Mouse (Mus musculus): ENCODE results near the gene 4921507P07Rik. TPM values are rescaled to one million over a fixed set of nuclear protein-coding genes. Genes with fewer than 3 reads are reported as not detected.
"Not testable (repeated sequence)": the region's sequence is repeated elsewhere in the genome, so short reads cannot be mapped to it uniquely, and the experiment has no call there.

4921507P07Rik gene
- polyA plus RNA-seq (2015; fragmentation: Nextera tagmentation; extraction: Ambion mirVana) = 0.21 and 0.32 TPM in 2 replicates

DNA sequence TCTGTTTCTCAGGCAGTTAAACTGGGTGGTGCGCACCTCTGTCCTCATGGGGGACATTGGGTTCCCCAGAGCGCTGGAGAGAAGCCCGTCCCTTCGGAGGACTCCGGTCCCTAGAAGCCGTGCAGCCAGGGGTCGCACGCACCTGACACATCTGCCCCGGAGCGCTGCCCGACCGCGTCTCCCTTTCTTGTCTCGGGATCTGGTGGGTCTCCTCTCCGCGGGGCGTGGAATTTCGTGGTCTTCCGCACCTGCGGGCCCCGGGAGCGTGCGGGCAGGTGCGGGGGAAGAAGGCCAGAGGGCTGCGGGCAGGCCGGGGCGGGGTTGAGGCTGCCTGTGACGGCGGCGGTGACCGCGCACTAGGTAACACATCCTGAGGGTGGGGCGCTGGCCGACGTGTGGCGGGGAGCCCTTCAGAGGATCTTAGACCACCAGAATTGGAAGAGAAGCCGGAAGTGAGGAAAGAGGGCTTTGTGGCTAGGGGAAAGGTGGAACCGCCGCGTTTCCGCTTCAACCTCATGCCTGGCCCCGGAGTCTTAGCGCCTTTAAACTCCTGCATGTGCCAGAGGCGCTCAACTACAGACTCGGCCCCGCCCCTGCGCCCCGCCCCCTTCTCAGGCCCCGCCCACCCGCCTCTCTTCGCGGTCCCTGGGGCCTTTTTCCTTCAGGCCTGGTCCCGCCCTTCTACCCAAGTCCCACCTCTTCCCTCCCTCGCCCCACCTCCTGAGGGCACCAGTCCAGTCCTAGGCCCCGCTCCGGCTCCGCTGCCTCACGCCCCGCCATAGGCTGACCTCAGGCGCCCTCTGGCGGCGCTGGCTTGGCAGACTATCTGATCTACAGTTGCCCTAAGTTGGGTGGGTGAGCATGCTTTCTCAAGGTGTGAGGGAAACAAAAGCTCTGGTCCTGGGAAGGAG lies at the start of gene 4921507P07Rik:
Gene 4921507P07Rik (minus strand): TSS at position 332 of the 911 bp plus-strand sequence.
- Histone ChIP-seq H3K9me3 (replicated peaks; ENCODE audit: control insufficient read depth, low read length) (no peaks in the 10 kb centered on the region), H3K4me1 (ENCODE audit: control insufficient read depth, low read depth, low read length) (peaks cover 6% of the 10 kb centered on the region; the same call in 1 of the 2 replicates), H3K4me3 (ENCODE audit: low read depth, low read length) (peak within 1 kb of the TSS; percentile 63), H3K4me2 (ENCODE audit: low read depth, low read length) (peak within 1 kb of the TSS; percentile 87), H3K36me3 (ENCODE audit: control insufficient read depth, insufficient read depth) (no peaks in the 10 kb centered on the region), H3K27me3 (ENCODE audit: control insufficient read depth, insufficient read depth, low read depth, low read length) (no peaks in the 10 kb centered on the region), H3K9ac (ENCODE audit: low read depth, low read length) (peak within 1 kb of the TSS; percentile 56), H3K27ac (ENCODE audit: low read length) (peak within 1 kb of the TSS; percentile 36; the same call in 1 of the 2 replicates)
- ATAC-seq (ENCODE audit: low read depth) = peak; percentile 99
- WGBS (ENCODE audit: insufficient replicate concordance) = under 1% methylated on average over 59 of the region's 62 CpGs

DNA sequence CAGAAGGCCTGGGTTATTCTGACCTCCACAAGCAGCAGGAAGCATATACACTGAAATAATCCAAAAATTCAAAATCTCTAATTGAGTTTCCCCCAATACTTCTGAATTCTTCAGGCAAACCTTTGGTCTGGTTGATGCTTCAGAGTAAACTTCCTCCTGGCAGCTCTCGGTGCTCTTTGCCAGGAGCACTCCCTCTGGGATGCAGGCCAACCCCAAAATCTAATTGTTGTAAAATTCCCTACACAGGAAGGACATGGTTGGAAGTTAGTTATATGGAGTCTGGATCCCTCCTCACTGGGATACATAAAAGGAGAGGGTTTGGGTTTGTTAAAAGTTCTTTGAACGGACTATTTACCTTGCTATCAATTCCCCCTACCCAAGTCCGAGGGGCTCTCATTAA lies 48.3 kb upstream of the 4921507P07Rik start:
- no peak overlapping the region for H3K4me2 ChIP-seq (ENCODE audit: low read depth, low read length)
- H3K27ac ChIP-seq (ENCODE audit: low read length) = no peak overlapping the region
- no peaks in the 10 kb centered on the region for H3K9me3 ChIP-seq (replicated peaks; ENCODE audit: control insufficient read depth, low read length)
- H3K27me3 ChIP-seq (ENCODE audit: control insufficient read depth, insufficient read depth, low read depth, low read length) = no peaks in the 10 kb centered on the region
- H3K4me3 ChIP-seq (ENCODE audit: low read depth, low read length) = no peak overlapping the region
- no peak for ATAC-seq (ENCODE audit: low read depth)
- WGBS (ENCODE audit: insufficient replicate concordance) = 55% methylated on average over 3 of the region's 3 CpGs
- no peaks in the 10 kb centered on the region for H3K4me1 ChIP-seq (ENCODE audit: control insufficient read depth, low read depth, low read length)
- H3K36me3 ChIP-seq (ENCODE audit: control insufficient read depth, insufficient read depth) = no peaks in the 10 kb centered on the region
- no peak overlapping the region for H3K9ac ChIP-seq (ENCODE audit: low read depth, low read length)

DNA sequence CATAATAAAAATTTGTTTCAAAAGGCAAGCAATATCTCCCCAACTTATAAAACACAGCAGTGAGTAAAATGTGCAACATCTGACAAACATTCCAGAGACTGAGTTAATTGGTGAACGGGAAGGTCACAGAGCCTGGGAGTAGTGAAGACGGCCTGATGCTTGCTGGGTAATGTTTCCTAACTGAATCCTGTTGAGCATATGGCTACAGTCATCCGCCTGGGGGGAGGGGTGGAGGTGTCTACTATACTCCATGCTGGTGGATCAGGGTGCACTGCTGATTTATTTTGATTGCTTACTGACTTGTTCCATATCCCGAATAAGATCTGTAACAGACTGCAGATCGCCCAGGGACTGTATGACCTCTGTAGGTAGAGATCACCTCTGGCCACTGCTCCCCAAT lies 45.5 kb upstream of the 4921507P07Rik start:
- WGBS (ENCODE audit: insufficient replicate concordance) = 54% methylated on average over 5 of the region's 5 CpGs
- Histone ChIP-seq H3K4me1 (ENCODE audit: control insufficient read depth, low read depth, low read length) (no peaks in the 10 kb centered on the region), H3K36me3 (ENCODE audit: control insufficient read depth, insufficient read depth) (no peaks in the 10 kb centered on the region), H3K4me2 (ENCODE audit: low read depth, low read length) (no peak overlapping the region), H3K9me3 (replicated peaks; ENCODE audit: control insufficient read depth, low read length) (no peaks in the 10 kb centered on the region), H3K27ac (ENCODE audit: low read length) (no peak overlapping the region), H3K4me3 (ENCODE audit: low read depth, low read length) (no peak overlapping the region), H3K27me3 (ENCODE audit: control insufficient read depth, insufficient read depth, low read depth, low read length) (no peaks in the 10 kb centered on the region), H3K9ac (ENCODE audit: low read depth, low read length) (no peak overlapping the region)
- no peak for ATAC-seq (ENCODE audit: low read depth)

DNA sequence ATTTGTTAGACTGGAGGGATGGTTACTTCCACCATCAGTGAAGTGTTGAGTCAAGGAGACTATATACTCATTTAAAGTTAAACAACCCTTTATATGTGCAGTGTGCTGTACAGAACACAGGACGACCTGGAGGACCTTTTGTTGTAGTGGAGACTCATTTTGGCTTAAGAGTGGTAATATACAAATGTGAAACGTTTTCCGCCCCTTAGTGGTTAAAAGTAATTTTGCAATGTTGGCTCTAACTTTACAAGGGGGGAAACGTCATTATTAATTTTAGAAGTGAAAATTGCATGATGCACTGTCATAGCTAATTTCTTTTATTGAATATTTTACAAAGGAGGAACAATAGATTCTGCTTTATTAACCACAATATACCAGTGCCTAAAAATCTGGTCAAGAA lies 43.9 kb upstream of the 4921507P07Rik start:
- Histone ChIP-seq H3K9me3 (replicated peaks; ENCODE audit: control insufficient read depth, low read length) (no peaks in the 10 kb centered on the region), H3K4me3 (ENCODE audit: low read depth, low read length) (no peak overlapping the region), H3K4me2 (ENCODE audit: low read depth, low read length) (no peak overlapping the region), H3K9ac (ENCODE audit: low read depth, low read length) (no peak overlapping the region), H3K27ac (ENCODE audit: low read length) (no peak overlapping the region), H3K27me3 (ENCODE audit: control insufficient read depth, insufficient read depth, low read depth, low read length) (no peaks in the 10 kb centered on the region), H3K4me1 (ENCODE audit: control insufficient read depth, low read depth, low read length) (no peaks in the 10 kb centered on the region), H3K36me3 (ENCODE audit: control insufficient read depth, insufficient read depth) (no peaks in the 10 kb centered on the region)
- no peak for ATAC-seq (ENCODE audit: low read depth)
- WGBS (ENCODE audit: insufficient replicate concordance) = 53% methylated on average over 4 of the region's 4 CpGs

DNA sequence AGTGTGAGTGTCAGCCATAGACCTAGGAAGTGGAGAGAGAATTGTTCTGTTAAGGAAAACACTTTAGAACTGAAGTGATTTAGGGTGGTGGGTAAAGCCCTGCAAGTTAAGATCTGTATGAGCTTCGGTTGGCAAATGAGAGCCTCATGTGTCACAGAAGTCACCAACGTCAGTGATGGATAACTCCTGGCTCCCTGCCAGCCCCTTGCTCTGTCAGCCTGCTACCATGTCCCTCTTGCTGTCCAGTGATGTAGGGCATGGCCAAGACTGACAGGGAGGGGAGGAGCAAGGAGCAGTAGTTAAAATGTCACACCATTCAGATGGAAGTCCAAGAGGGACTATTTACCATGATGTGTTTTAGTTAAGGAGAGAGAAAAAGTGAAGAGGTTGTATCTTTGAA lies 43.2 kb upstream of the 4921507P07Rik start:
- H3K9ac ChIP-seq (ENCODE audit: low read depth, low read length) = no peak overlapping the region
- no peak overlapping the region for H3K4me3 ChIP-seq (ENCODE audit: low read depth, low read length)
- H3K4me1 ChIP-seq (ENCODE audit: control insufficient read depth, low read depth, low read length) = no peaks in the 10 kb centered on the region
- no peaks in the 10 kb centered on the region for H3K36me3 ChIP-seq (ENCODE audit: control insufficient read depth, insufficient read depth)
- H3K27me3 ChIP-seq (ENCODE audit: control insufficient read depth, insufficient read depth, low read depth, low read length) = no peaks in the 10 kb centered on the region
- ATAC-seq (ENCODE audit: low read depth) = no peak
- no peak overlapping the region for H3K4me2 ChIP-seq (ENCODE audit: low read depth, low read length)
- 34% methylated on average over 2 of the region's 2 CpGs for WGBS (ENCODE audit: insufficient replicate concordance)
- no peak overlapping the region for H3K27ac ChIP-seq (ENCODE audit: low read length)
- no peaks in the 10 kb centered on the region for H3K9me3 ChIP-seq (replicated peaks; ENCODE audit: control insufficient read depth, low read length)

DNA sequence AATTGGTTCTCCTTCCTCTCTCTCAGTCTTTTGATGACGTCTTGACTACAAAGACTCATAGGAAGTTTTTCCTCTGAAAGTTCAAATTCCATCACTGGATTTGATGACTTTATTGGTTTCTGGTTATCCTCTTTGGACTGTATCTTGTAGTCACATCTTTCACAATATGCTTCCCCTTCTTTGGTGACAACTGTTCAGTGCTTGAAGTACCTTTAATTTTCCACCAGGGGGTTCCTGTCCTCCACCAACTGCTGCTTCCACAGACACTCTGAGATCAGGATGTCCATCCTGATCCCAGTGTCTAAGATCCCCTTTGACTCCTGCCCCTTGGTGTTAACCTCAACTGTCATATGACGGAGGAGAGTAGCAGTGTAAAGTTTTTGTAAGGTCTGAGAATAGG lies 29.7 kb upstream of the 4921507P07Rik start:
- not testable (repeated sequence) for H3K4me3 ChIP-seq (ENCODE audit: low read depth, low read length); H3K9me3 ChIP-seq (replicated peaks; ENCODE audit: control insufficient read depth, low read length); H3K4me2 ChIP-seq (ENCODE audit: low read depth, low read length); H3K36me3 ChIP-seq (ENCODE audit: control insufficient read depth, insufficient read depth); H3K9ac ChIP-seq (ENCODE audit: low read depth, low read length); H3K27me3 ChIP-seq (ENCODE audit: control insufficient read depth, insufficient read depth, low read depth, low read length); ATAC-seq (ENCODE audit: low read depth); H3K27ac ChIP-seq (ENCODE audit: low read length); H3K4me1 ChIP-seq (ENCODE audit: control insufficient read depth, low read depth, low read length)
- WGBS (ENCODE audit: insufficient replicate concordance) = 51% methylated on average over 2 of the region's 2 CpGs

DNA sequence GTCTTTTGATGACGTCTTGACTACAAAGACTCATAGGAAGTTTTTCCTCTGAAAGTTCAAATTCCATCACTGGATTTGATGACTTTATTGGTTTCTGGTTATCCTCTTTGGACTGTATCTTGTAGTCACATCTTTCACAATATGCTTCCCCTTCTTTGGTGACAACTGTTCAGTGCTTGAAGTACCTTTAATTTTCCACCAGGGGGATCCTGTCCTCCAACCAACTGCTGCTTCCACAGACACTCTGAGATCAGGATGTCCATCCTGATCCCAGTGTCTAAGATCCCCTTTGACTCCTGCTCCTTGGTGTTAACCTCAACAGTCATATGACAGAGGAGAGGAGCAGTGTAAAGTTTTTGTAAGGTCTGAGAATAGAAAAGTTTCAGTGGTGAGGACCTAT lies 21.8 kb upstream of the 4921507P07Rik start:
- not testable (repeated sequence) for H3K4me3 ChIP-seq (ENCODE audit: low read depth, low read length); H3K4me1 ChIP-seq (ENCODE audit: control insufficient read depth, low read depth, low read length); H3K9ac ChIP-seq (ENCODE audit: low read depth, low read length); H3K36me3 ChIP-seq (ENCODE audit: control insufficient read depth, insufficient read depth); H3K4me2 ChIP-seq (ENCODE audit: low read depth, low read length); H3K9me3 ChIP-seq (replicated peaks; ENCODE audit: control insufficient read depth, low read length); H3K27ac ChIP-seq (ENCODE audit: low read length); H3K27me3 ChIP-seq (ENCODE audit: control insufficient read depth, insufficient read depth, low read depth, low read length); ATAC-seq (ENCODE audit: low read depth)
- 68% methylated on average over 1 of the region's 1 CpGs for WGBS (ENCODE audit: insufficient replicate concordance)

DNA sequence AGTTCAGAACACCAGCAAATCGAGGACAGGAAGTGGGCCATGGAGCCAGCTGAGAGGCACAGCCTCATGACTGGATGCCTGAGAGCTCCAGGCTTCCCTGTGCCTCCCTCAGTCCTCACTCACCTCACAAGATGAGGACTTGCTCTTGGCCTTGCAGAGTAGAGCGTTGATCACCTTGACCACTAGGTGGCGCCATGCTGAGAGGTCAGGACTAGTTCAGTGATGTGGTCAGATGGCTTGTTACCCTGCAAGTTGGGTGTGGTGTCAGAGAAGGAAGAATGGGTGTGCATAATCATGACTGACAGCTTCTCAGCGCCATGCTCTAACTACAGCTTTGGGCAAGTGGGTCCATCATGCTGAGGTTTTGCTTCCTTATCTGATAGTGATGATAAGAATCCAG lies 5.2 kb upstream of the 4921507P07Rik start:
- WGBS (ENCODE audit: insufficient replicate concordance) = 20% methylated on average over 4 of the region's 4 CpGs

DNA sequence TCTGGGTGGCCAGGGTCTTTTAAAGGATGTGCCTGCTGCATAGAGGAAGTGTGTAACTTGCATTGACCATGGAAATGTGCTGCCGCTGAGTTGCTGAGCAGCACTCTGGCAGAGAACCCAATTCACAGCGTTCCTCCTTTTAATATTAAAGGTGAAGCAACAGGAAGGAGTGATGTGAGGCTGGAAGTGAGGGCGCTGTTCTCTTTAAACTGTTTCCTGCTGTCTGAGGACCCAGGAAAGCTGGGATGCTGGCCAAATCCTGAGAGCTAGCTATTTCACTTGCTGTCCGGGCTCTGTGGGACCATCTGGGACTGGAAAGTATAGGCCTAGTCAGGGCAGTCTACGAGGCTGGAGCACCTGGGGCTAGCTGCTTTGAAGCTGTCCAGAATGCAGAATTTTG lies 2.1 kb upstream of the 4921507P07Rik start:
- no peaks in the 10 kb centered on the region for H3K9me3 ChIP-seq (replicated peaks; ENCODE audit: control insufficient read depth, low read length)
- 51% methylated on average over 5 of the region's 5 CpGs for WGBS (ENCODE audit: insufficient replicate concordance)
- no peak overlapping the region for H3K9ac ChIP-seq (ENCODE audit: low read depth, low read length)
- ATAC-seq (ENCODE audit: low read depth) = no peak
- no peak overlapping the region for H3K27ac ChIP-seq (ENCODE audit: low read length)
- H3K4me2 ChIP-seq (ENCODE audit: low read depth, low read length) = no peak overlapping the region
- no peaks in the 10 kb centered on the region for H3K36me3 ChIP-seq (ENCODE audit: control insufficient read depth, insufficient read depth)
- H3K27me3 ChIP-seq (ENCODE audit: control insufficient read depth, insufficient read depth, low read depth, low read length) = no peaks in the 10 kb centered on the region
- peaks cover 6% of the 10 kb centered on the region; the same call in 1 of the 2 replicates for H3K4me1 ChIP-seq (ENCODE audit: control insufficient read depth, low read depth, low read length)
- no peak overlapping the region for H3K4me3 ChIP-seq (ENCODE audit: low read depth, low read length)

More for the DNA sequence above, 5.2 kb upstream of the 4921507P07Rik start:
- Histone ChIP-seq H3K4me1 (ENCODE audit: control insufficient read depth, low read depth, low read length) (no peaks in the 10 kb centered on the region; the same call in 1 of the 2 replicates), H3K36me3 (ENCODE audit: control insufficient read depth, insufficient read depth) (no peaks in the 10 kb centered on the region), H3K4me3 (ENCODE audit: low read depth, low read length) (no peak overlapping the region), H3K27me3 (ENCODE audit: control insufficient read depth, insufficient read depth, low read depth, low read length) (no peaks in the 10 kb centered on the region), H3K9ac (ENCODE audit: low read depth, low read length) (no peak overlapping the region), H3K4me2 (ENCODE audit: low read depth, low read length) (no peak overlapping the region), H3K9me3 (replicated peaks; ENCODE audit: control insufficient read depth, low read length) (no peaks in the 10 kb centered on the region), H3K27ac (ENCODE audit: low read length) (no peak overlapping the region)
- no peak for ATAC-seq (ENCODE audit: low read depth)
